Mouse (Mus musculus) adrenal gland, postnatal 4 days (tissue): ENCODE results near the gene Ep400. TPM values are rescaled to one million over a fixed set of nuclear protein-coding genes. Genes with fewer than 3 reads are reported as not detected.
A peak's percentile ranks its signal among the peaks of the same experiment; 100 is the strongest.

ENCODE experiments used
- DNase-seq, 2 experiments: peaks; one replicate each; pipeline ENCODE4 v3.0.0; 2021 to 2022; ENCODE audit warnings: low spot score in 2 of 2, mixed read lengths in 2 of 2
- total RNA-seq, 2 experiments: library from RNA; stranded (reverse); gene quantifications; 2 replicates each; pipeline ENCODE4 v1.2.3; 2021

The Ep400 gene
- total RNA-seq, 2 experiments from 2014 or later = 93.2 to 114 TPM

DNA sequence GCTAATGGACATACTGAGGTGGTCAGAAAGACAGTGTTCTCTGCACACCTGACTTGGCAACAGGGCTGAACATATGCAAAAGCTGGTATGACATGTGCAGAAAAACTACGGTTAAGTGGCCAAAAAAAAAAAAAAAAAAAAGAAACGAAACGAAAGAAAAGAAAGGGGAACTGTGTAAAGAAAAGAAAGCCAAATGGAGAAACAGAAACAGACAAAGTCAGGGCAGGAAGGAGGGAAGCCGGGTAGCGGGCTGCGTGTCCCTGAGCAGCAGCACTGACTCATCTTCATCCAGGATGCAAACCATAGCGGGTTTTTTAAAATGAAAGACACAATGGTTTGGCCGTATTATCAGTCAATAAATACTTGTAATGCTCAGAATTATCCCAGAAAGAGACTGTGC lies 88.5 kb downstream of the Ep400 start:
- DNase-seq = no peak

DNA sequence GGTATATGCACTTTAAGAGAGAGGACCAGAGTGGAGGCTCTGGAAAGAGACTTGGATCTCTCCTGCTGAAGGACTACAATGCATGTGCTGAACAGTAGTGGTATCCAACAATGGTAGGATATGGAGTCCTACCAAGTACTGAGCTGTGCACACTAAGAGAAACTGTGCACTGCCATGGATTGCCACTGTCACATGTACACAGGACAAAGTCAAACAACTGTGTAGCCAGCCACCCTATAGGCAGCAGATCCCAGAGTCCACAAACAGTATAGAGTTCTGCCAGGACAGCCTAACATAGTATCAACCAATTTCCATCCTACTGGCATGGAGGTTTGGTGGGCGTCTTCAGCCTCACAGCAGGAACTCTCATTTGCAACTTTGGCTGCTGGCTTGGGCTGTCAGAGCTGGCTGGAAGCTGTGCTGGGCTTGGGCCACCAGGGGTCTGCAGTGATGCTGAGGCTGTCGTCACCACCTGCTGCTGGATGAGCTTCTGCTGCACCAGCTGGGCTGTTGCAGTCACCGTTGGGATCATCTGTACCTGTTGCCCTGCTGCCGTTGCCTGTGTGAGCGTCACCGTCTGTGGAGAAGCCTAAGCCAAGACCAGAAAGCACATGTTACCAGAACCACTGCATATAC lies 104.9 kb downstream of the Ep400 start:
- DNase-seq = no peak

DNA sequence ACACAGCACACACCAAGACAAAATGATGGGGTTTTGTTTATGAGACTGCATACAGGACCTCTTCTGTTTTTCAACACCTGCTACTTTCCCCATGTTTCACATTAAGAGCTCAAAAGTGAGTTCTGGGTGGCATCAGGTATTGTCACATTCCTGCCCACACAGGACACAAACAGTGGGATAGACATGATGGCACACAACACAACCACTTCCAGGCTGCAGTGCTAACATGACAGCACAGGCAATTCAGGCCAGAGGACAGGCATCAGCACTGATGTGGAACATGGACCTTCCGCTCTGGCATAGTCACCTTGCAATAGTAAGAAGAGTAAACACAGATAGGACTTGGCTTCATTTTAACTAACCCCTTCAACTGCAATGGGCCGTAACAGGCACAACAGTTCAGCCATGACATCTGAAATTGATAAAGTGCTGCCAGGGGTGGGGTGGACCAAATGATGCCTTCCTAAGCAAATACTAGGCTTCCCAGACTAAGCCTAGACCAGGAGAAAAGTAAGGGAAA lies 105.7 kb downstream of the Ep400 start:
- no peak for DNase-seq

DNA sequence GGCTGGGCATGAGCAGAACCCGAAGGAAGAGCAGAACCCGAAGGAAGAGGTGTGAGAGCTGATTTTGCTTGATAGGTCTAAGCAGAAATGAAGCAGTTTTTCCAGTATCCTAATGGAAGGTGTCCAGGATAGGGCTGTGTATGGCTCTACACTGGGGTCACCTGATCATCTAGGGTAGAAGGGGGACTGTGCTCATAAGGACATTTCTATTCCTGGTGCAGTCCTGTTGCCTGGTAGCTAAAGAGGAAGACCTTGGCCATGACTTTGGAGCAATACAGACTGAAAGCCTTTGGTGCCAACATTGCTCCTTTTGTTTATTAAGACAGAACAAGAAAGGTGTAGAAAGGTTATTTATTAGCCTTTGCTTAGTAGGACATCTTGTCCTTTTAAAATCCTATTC lies 106.5 kb downstream of the Ep400 start:
- no peak for DNase-seq

DNA sequence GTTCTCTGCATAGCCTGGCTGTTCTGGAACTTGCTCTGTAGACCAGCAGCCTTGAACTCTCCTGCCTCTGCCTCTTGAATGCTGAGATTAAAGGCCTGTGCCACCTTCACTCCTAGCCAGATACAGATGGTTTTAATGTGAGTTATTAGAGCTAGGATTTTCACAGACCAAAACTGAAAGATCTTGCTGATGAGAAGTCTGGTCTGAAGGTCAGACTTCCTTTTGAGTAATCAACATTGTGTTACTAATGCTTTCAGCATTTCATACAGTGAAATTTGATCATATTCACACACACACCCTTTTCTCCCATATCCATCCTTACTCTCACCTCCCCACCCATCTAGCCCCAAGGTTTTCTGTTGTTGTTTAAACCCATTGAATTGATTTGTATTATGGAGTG lies 110.8 kb downstream of the Ep400 start:
- no peak for DNase-seq

DNA sequence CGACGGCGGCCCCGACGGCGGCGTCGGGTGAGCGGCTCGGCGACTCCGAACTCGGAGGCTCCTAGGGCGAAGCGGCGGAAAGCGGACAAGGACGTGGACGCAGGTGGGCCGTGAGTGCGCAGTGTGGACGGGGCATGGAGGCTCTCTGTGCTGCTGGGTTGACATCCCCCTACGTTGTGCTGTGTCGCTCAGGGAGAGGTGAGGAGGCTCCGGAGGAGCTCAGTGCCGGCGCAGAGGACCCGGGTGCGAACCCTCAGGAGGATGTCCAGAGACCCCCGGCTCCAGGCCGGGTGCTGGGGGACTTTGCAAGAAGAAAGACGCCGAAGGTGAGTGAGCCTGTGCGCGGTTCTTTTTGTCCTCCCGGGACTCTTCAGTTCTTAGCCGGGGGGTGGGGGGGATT lies 116.8 kb downstream of the Ep400 start:
- DNase-seq = peak in 1 of 2 experiments; percentile 15

DNA sequence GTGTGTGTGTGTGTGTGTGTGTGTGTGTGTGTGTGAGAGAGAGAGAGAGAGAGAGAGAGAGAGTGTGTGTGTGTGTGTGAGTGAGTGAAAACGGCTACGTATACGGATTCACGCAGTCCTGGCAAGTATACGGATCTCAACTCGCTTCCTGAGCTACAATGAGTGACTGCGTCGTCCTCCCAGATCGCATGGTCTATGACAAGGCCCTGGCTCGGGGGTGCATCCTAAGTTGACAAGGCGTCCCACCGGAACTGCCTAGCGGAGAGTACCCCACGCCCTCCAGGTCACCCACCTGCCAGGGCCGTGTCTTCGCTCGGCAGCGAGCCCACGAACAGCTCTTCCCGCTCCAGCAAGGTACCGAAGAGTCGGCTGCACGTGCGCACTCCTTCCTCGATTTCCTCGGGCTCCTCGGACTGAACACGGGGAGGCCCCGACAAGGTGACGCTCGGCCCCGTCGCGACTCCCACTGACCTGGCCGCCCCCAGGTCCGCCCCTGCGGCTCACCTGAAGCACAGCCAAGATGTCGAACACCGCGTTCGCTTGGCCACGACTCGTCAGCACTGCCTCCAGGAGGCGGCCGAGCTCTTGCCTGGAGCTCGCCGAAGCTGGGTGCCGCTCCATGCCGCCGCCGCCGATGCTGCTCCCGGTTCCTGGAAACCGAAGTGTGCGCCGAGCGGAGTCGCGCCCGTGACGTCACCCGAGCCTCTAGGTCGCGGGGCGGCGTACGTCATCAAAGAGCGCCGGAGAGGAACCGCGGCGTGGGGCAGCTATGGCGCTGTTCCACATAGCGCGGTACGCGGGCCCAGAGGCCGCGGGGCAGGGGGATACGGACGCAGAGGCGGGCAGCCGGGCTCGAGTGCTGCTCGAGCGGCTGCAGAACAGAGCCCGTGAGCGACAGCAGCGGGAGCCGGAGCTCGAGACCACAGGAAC lies 117.5 kb downstream of the Ep400 start, which contains the start of the genes Noc4l and Ddx51:
Gene Noc4l (minus strand): TSS at position 699 of the 930 bp plus-strand sequence.
Gene Ddx51 (plus strand): TSS at position 733 of the 930 bp plus-strand sequence.
- DNase-seq = peak; percentile 88 to 95

DNA sequence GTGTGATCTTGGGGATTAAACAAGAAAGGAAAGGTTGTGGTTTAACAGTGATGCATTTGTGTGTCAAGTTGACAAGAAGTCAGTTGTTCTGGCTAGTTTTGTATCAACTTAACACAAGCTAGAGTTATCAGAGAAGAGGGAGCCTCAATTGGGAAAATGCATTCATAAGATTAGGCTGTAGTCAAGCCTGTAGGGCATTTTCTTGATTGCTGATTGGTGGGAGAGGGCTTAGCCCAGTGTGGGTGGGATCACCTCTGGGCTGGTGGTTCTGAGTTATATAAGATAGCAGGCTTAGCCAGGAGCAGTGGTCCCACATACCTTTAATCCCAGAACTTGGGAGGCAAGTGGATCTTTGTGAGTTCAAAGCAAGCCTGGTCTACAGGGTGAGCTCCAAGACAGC lies 124.1 kb downstream of the Ep400 start:
- no peak for DNase-seq

DNA sequence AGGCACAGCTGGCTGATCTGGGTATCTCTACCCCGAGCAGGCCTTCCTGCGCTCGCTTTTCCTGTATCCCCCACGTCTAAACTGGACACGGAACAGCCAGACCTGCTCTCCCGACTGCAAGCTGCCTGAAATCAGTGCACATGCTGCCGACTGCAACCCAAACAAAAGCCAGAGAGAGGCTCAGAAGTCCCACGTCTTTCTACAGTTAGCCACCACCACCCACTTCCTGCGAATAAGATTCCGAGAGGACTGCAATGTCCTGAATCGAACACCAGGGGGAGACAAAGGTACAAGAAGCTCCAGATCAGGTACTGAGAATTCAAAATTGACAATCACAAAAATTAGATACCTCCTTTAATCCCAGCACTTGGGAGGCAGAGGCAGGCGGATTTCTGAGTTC lies 131.1 kb downstream of the Ep400 start:
- DNase-seq = peak; percentile 24 to 38

DNA sequence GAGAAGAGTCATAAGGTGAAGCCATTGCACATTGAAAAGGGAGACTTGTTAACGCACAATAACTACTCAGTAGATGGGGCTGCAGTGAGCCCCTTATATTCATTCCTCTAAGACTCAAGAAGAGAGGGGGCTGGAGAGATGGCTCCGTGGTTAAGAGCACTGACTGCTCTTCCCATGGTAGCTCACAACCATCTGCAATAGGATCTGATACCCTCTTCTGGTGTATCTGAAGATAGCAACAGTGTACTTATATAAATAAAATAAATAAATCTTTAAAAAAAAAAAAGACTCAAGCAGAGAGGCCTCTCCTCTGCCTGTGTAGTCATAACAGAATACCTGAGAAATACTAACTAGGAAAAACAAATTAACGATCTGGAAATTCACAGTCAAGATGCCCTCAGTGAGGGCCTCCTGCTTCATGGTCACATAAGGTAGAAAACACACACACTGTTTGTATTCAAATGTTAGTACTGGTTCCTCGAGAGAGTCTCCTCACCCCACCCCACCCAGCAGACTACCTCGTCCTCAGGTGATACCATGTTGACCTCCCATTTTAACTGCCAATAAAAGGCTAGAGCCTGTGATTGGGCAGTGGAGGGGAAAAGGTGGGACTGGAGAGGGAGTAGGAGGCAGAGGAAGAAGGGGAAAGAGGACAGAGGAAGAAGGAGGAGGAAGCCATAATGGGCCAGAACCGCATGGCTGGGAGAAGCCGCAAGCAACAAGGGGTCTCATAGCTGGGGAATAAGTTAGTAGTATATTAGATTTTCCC lies 132.0 kb downstream of the Ep400 start:
- no peak for DNase-seq

DNA sequence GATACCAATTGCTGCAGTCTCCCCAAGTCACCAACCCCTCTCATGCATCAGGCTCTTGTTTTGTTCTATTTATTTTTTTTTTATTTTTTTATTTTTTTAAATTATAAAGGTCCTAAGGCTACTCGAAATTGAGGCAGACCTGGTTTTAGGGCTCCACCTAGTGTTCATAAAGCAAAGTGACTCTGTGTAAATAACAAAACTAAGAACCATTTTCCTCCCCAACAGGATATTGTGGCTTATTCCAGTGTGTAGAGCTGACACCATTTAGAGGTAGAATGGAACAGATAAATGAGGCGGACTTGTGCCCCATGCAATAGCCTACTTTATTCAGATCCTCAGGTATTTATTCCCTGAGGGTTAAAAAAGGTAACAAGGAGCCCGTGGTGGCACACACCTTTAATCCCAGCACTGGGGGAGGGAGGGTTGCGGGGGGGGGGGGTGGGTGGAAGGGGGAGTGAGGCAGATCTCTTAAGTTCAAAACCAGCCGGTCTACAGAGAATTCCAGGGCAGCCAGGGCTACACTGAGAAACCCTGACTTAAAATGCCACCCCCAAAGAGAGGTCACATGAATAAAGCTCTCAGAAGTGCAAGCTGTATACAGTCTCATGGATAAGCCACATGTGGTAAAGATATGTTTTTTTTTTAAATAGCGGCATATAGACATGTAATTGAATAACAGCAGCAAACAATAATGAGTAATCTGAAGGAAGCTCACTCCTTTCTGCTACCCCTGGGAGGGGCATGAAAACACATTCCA lies 134.4 kb downstream of the Ep400 start:
- no peak for DNase-seq

DNA sequence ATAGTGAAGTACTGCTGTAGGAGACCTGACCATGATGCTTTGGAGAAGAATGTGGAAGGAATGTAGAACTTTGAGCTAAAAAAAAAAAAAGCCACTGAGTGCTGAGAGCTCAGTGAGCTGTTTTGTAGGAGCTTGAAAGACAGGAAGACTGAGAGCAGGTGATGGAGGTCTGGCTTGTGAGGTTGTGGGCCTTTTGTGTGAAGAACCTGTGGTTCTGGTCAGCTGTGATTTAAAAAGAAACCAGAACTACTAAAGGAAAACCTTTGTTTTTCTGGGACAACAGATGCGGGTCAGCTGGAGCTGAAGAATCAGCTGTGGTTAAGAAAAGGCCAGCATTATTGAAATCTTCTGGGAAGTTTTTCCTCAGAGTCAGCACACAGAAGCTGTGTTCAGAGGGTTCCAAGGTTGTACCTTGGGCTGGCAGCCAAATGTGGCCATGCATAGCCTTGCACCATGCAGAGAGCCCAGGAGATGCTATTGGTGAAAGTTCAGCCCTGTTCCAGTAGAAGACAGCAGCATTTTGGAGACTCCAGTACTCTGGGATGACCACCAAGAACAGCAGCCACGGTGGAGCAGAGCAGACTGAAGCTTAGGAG lies 140.9 kb downstream of the Ep400 start:
- peak in 1 of 2 experiments; percentile 47 for DNase-seq

DNA sequence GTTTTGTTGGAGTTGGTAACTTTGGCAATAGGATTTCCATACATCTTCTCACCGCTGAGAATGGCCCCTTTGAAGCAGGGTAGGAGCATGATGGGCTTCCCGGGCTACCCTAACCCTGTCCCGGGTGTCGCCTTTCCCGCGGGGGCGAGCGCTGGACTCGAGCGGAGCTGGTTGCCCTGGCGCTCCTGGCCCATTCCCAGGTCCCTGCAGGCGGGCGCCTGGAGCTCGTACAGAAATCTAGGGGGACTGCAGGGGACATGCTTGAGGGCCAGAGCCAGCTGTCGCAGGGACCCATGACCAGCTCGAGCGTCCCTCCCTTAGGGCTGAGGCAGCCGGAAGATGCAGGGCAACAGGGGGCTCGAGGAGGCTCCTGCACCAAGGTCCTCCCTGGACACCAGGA lies 142.4 kb downstream of the Ep400 start:
- no peak for DNase-seq

DNA sequence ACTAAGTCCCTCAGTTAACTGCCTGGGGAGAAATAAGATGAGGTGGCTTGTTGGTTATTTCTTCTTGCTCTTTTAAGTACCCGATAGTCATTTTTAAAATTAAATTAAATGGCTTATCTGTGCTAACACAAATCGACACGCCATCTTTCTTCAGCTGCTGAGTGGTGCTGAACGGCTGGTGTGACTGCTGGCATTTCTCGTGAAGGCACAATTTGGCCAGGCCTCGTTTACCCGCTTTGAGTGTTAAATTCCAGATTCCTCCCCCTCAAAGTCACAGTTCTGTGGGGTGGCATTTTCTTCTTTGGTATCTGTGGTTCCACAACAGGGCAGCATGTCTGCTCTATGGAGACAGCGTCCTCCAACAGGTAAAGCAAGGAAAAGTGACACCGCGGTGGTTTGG lies 143.2 kb downstream of the Ep400 start:
- DNase-seq = no peak

DNA sequence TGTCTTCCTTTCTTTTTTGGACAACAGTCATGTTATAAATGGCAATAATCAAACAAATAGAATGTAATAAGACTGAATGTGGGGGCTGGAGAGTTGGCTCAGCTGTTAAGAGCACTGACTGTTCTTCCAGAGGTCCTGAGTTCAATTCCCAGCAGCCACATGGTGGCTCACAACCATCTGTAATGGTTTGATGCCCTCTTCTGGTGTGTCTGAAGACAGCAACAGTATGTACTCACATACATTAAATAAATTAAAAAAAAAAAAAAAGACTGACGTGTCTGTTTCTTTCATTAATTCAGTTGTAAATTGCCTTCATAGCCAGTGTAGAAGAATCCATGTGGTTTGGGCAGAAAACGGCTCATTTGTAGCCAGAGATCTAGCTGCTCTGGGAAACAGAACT lies 146.2 kb downstream of the Ep400 start:
- DNase-seq = no peak

DNA sequence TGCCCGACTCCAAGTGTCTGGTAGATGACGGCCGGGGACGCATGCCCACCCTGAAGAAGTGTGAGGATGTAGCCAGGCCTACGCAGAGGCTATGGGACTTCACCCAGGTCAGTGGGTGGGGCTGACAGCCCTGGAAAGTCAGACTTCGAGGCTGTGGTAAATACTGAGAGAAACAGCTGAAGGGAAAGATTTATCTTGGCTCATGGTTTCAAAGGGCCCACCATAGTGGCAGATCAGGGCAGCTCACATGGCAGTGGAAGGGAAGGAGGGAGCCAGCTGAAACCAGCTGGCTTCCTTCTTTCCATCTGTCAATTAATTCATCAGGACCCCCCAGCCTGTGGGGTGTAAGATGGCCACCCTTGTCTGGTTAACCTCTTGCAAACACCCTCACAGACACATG lies 151.3 kb downstream of the Ep400 start:
- no peak for DNase-seq
